Mouse (Mus musculus): Measurements from ENCODE around the gene Hapln1. TPM values are rescaled to one million over a fixed set of nuclear protein-coding genes. Genes with fewer than 3 reads are reported as not detected.

Hapln1 gene
- polyA plus RNA-seq, 1 experiment from 2014 or later: 9.5 TPM

DNA sequence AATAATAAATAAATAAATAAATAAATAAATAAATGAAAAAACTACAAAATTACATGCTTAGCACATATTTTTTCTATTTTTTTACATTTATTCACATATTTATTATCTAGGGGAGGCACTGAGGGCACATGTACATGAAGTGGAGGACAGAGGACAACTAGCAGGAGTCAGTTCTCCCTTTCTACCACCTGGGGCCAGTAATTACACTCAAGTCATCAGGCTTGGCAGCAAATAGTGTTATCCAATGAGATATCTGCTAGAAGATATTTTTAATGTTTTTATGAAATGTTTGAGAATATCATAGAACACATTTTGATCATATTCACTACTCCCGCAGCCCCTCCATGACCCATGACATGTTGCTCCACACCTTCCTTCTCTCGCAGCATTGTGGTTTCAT lies 39.5 kb downstream of the Hapln1 start:
- WGBS: 95% methylated on average over 2 of the region's 2 CpGs
- Histone ChIP-seq H3K27me3 (ENCODE audit: control insufficient read depth, insufficient read depth, low read length) (no peaks in the 10 kb centered on the region), H3K27ac (replicated peaks; ENCODE audit: low read depth, low read length) (no peak overlapping the region), H3K9ac (replicated peaks; ENCODE audit: low read length) (no peak overlapping the region), H3K4me1 (ENCODE audit: control insufficient read depth, insufficient read depth, low read length) (no peaks in the 10 kb centered on the region), H3K9me3 (replicated peaks; ENCODE audit: control insufficient read depth, low read length) (no peaks in the 10 kb centered on the region), H3K36me3 (replicated peaks; ENCODE audit: control insufficient read depth, insufficient read depth, low read depth, low read length) (no peaks in the 10 kb centered on the region), H3K4me2 (ENCODE audit: low read depth, low read length) (no peak overlapping the region), H3K4me3 (ENCODE audit: low read depth, low read length) (no peak overlapping the region)
- DNase-seq (ENCODE audit: low spot score) (no peak), ATAC-seq (replicated peaks; ENCODE audit: insufficient number of reproducible peaks, low FRiP score, low TSS enrichment, low read depth) (no peak)

DNA sequence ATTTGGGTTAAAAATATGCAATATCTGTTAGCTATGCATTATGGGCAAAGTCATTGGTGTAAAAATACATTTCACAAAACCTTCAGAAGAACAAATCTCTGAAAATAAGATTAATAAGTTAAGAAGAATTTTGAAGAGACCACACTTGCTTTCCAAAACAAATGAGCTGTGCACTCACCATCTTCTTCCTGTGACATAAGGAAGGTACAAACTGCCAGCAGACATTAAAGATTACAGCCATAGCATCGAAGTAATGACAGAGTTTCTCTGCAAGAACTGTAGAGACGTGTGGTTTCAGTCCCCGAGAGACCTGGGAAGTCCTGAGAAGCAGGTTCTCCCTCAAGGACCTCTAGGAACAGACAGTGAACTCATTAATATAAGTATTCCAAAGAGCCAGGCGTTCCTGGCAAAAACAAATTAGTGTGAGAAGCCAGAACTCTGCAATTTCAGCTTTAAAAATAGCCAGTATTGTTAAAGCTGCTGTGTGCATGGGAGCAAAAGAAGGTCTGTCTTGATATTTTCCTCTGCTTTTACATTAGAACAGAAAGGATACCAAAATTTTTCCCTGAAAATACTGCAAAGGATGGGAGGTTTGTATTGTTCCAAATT lies 43.6 kb downstream of the Hapln1 start:
- no peaks in the 10 kb centered on the region for H3K9me3 ChIP-seq (replicated peaks; ENCODE audit: control insufficient read depth, low read length)
- ATAC-seq (replicated peaks; ENCODE audit: insufficient number of reproducible peaks, low FRiP score, low TSS enrichment, low read depth) (no peak), DNase-seq (ENCODE audit: low spot score) (no peak)
- no peaks in the 10 kb centered on the region for H3K36me3 ChIP-seq (replicated peaks; ENCODE audit: control insufficient read depth, insufficient read depth, low read depth, low read length)
- no peak overlapping the region for H3K9ac ChIP-seq (replicated peaks; ENCODE audit: low read length)
- no peak overlapping the region for H3K4me3 ChIP-seq (ENCODE audit: low read depth, low read length)
- no peaks in the 10 kb centered on the region for H3K27me3 ChIP-seq (ENCODE audit: control insufficient read depth, insufficient read depth, low read length)
- no peak overlapping the region for H3K4me2 ChIP-seq (ENCODE audit: low read depth, low read length)
- no peak overlapping the region for H3K27ac ChIP-seq (replicated peaks; ENCODE audit: low read depth, low read length)
- no peaks in the 10 kb centered on the region for H3K4me1 ChIP-seq (ENCODE audit: control insufficient read depth, insufficient read depth, low read length)
- WGBS: 68% methylated on average over 4 of the region's 4 CpGs

DNA sequence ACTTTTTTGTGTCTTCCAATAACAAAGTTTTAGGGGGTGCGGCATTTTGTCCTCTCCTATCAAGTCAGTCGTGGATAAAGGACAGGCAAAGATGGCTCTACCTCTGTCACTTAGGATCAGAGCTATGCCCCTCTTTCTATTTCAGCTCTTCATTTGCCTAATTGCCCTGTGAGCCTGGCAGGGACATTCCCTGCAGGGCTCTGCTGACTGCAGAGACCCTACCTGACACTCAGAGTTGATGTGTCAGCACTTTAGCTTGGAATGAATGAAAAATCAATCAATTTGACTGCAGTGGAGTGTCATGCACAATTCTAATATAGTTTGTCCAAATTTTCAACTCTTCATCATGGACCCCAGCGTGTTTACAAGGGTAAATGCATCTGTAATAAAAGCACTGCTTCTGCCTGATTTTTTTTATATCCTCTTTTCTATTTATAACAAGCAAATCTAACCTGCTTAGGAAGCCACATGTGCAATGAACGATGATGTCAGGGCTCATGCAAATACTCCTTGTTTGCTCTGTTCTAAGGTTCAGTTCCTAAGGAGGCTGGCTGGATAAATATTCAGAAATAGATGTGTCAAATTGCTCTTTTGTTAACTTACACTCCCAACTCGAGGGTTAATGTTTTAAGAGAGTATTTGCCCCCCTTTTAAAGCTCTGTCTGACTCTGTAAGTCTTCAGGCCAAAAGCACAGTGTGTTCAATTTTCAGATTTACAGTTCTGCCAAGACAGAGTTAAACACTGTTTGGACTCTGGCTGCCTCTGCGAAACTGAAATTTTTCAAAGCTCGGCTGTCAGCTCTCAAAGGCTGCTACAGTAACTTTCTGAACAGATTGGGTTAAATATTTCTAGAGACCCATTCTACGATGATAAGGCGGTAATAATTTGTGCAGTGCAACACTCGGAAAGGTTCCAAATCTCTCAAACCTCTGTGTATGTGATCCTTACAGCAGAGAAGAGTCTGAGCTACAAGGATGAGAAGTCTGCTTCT lies 44.4 kb downstream of the Hapln1 start:
- Histone ChIP-seq H3K4me3 (ENCODE audit: low read depth, low read length) (no peak overlapping the region), H3K9me3 (replicated peaks; ENCODE audit: control insufficient read depth, low read length) (no peaks in the 10 kb centered on the region), H3K9ac (replicated peaks; ENCODE audit: low read length) (no peak overlapping the region), H3K27me3 (ENCODE audit: control insufficient read depth, insufficient read depth, low read length) (no peaks in the 10 kb centered on the region), H3K27ac (replicated peaks; ENCODE audit: low read depth, low read length) (no peak overlapping the region), H3K4me2 (ENCODE audit: low read depth, low read length) (no peak overlapping the region), H3K36me3 (replicated peaks; ENCODE audit: control insufficient read depth, insufficient read depth, low read depth, low read length) (no peaks in the 10 kb centered on the region), H3K4me1 (ENCODE audit: control insufficient read depth, insufficient read depth, low read length) (no peaks in the 10 kb centered on the region)
- 71% methylated on average over 10 of the region's 10 CpGs for WGBS
- DNase-seq (ENCODE audit: low spot score) (no peak), ATAC-seq (replicated peaks; ENCODE audit: insufficient number of reproducible peaks, low FRiP score, low TSS enrichment, low read depth) (no peak)

DNA sequence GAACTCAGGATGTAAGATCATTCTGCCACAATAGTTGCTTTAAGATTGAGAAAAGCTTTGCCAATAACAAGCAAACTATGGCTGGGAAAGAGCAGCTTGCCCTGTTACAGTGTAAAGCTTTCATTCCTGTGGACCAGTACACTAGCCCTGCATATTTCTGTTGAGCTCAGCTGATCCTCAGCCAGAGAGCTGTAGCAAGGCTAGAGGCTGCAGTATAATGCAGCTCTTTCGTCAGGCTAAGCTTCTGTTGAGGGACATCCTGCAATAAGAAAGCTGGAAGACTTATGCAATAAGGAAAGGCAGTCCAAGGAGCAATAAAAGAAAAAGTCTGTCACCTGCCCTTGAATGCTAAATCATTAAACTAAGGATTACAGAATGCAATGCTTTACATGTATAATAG lies 45.5 kb downstream of the Hapln1 start:
- Histone ChIP-seq H3K9me3 (replicated peaks; ENCODE audit: control insufficient read depth, low read length) (no peaks in the 10 kb centered on the region), H3K9ac (replicated peaks; ENCODE audit: low read length) (no peak overlapping the region), H3K4me1 (ENCODE audit: control insufficient read depth, insufficient read depth, low read length) (no peaks in the 10 kb centered on the region), H3K36me3 (replicated peaks; ENCODE audit: control insufficient read depth, insufficient read depth, low read depth, low read length) (no peaks in the 10 kb centered on the region), H3K4me3 (ENCODE audit: low read depth, low read length) (no peak overlapping the region), H3K4me2 (ENCODE audit: low read depth, low read length) (no peak overlapping the region), H3K27me3 (ENCODE audit: control insufficient read depth, insufficient read depth, low read length) (no peaks in the 10 kb centered on the region), H3K27ac (replicated peaks; ENCODE audit: low read depth, low read length) (no peak overlapping the region)
- ATAC-seq (replicated peaks; ENCODE audit: insufficient number of reproducible peaks, low FRiP score, low TSS enrichment, low read depth) (no peak), DNase-seq (ENCODE audit: low spot score) (no peak)
- WGBS: 72% methylated on average over 1 of the region's 1 CpGs

DNA sequence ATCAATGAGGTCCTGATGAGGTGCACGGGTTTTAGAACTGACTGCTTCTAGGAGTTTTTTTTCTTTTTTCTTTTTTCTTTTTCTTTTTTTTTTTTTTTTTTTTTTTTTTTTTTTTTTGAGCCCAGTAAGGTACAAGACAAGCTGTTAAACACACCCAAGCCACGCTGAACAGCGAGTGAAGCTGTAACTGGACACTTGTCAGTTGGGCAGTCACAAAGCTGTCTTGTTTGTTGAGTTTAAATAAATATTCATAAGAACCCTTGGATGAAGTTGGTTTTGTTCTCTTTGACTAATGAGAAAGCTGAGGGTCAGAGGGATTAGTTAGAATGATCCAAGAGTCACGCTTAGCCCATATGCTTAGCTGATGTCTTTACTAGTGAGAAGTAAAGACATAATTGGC lies 55.5 kb downstream of the Hapln1 start:
- no peak overlapping the region for H3K9ac ChIP-seq (replicated peaks; ENCODE audit: low read length)
- DNase-seq (ENCODE audit: low spot score): no peak
- 75% methylated on average over 4 of the region's 4 CpGs for WGBS

DNA sequence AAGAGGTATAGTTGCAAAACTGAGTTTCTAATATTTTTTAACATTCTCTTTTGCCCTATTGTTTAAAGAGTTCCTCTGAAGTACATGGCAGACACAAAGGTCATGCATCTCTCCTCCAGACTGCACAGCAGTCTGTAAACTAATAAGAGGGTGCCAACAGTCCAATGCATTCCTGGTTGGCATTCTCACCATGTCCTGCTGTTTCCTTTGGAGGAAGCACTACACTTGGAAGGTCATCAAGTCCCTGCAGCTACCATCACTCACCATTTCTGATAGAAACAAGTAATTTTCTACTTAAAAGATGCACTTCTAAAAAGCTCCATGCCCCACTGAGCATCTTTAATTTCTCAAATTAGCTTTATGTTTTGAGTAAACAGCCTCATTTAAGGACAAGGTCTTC lies 57.8 kb downstream of the Hapln1 start:
- no peaks in the 10 kb centered on the region for H3K36me3 ChIP-seq (replicated peaks; ENCODE audit: control insufficient read depth, insufficient read depth, low read depth, low read length)
- no peak overlapping the region for H3K4me3 ChIP-seq (ENCODE audit: low read depth, low read length)
- ATAC-seq (replicated peaks; ENCODE audit: insufficient number of reproducible peaks, low FRiP score, low TSS enrichment, low read depth): no peak
- no peaks in the 10 kb centered on the region for H3K27me3 ChIP-seq (ENCODE audit: control insufficient read depth, insufficient read depth, low read length)
- DNase-seq (ENCODE audit: low spot score): no peak
- H3K27ac ChIP-seq (replicated peaks; ENCODE audit: low read depth, low read length): no peak overlapping the region
- H3K4me1 ChIP-seq (ENCODE audit: control insufficient read depth, insufficient read depth, low read length): no peaks in the 10 kb centered on the region
- no peak overlapping the region for H3K9ac ChIP-seq (replicated peaks; ENCODE audit: low read length)
- no peaks in the 10 kb centered on the region for H3K9me3 ChIP-seq (replicated peaks; ENCODE audit: control insufficient read depth, low read length)
- no peak overlapping the region for H3K4me2 ChIP-seq (ENCODE audit: low read depth, low read length)

More for the DNA sequence above, 55.5 kb downstream of the Hapln1 start:
- no peak overlapping the region for H3K27ac ChIP-seq (replicated peaks; ENCODE audit: low read depth, low read length)
- ATAC-seq (replicated peaks; ENCODE audit: insufficient number of reproducible peaks, low FRiP score, low TSS enrichment, low read depth): no peak
- no peaks in the 10 kb centered on the region for H3K4me1 ChIP-seq (ENCODE audit: control insufficient read depth, insufficient read depth, low read length)
- no peak overlapping the region for H3K4me2 ChIP-seq (ENCODE audit: low read depth, low read length)
- H3K27me3 ChIP-seq (ENCODE audit: control insufficient read depth, insufficient read depth, low read length): no peaks in the 10 kb centered on the region
- H3K4me3 ChIP-seq (ENCODE audit: low read depth, low read length): no peak overlapping the region
- no peaks in the 10 kb centered on the region for H3K9me3 ChIP-seq (replicated peaks; ENCODE audit: control insufficient read depth, low read length)
- H3K36me3 ChIP-seq (replicated peaks; ENCODE audit: control insufficient read depth, insufficient read depth, low read depth, low read length): no peaks in the 10 kb centered on the region

DNA sequence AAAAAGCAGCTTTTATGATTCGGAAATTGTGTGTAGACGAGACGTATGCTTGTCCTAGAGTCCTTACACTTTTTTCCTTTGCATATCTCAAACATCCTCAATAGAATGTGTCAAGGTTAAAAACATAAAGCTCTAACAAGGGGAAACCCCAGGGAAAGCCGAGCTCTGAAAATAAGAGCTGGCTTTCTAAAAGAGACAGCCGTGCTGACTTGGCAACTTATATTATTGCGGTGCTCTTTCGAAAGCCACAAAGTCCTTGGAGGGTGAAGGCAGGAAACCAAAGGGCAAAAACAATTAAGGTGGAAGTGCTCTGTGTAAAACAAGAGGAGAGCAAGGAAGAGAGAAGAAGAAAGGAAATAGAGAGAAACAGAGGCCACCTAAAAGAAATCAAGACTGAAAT lies 60.9 kb downstream of the Hapln1 start:
- H3K9me3 ChIP-seq (replicated peaks; ENCODE audit: control insufficient read depth, low read length): no peaks in the 10 kb centered on the region
- no peak overlapping the region for H3K9ac ChIP-seq (replicated peaks; ENCODE audit: low read length)
- DNase-seq (ENCODE audit: low spot score) (no peak), ATAC-seq (replicated peaks; ENCODE audit: insufficient number of reproducible peaks, low FRiP score, low TSS enrichment, low read depth) (no peak)
- H3K4me2 ChIP-seq (ENCODE audit: low read depth, low read length): no peak overlapping the region
- H3K27me3 ChIP-seq (ENCODE audit: control insufficient read depth, insufficient read depth, low read length): no peaks in the 10 kb centered on the region
- no peaks in the 10 kb centered on the region for H3K36me3 ChIP-seq (replicated peaks; ENCODE audit: control insufficient read depth, insufficient read depth, low read depth, low read length)
- H3K4me3 ChIP-seq (ENCODE audit: low read depth, low read length): no peak overlapping the region
- WGBS: 63% methylated on average over 7 of the region's 7 CpGs
- no peaks in the 10 kb centered on the region for H3K4me1 ChIP-seq (ENCODE audit: control insufficient read depth, insufficient read depth, low read length)
- no peak overlapping the region for H3K27ac ChIP-seq (replicated peaks; ENCODE audit: low read depth, low read length)

DNA sequence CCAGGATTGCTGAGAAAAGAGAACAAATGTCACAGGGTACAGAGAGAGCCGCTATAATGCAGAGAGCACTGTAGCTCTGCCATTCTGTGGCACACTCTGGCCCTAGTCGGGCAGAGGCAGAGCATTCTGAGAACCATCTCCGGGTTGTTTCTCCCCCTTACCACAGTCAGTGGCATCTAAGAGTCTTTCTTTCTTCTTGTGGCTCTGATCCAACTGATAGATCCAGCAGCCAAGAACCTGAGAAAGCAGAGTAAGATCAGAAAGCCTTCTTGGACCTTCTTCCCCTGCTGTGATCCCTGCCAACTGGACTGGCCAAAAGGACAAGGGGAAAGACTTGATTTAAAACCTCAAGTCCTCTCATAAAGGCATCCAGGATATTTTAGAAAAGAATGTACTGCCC lies 63.7 kb downstream of the Hapln1 start:
- WGBS: 84% methylated on average over 3 of the region's 3 CpGs
- ATAC-seq (replicated peaks; ENCODE audit: insufficient number of reproducible peaks, low FRiP score, low TSS enrichment, low read depth): no peak

More for the DNA sequence above, 63.7 kb downstream of the Hapln1 start:
- Histone ChIP-seq H3K9ac (replicated peaks; ENCODE audit: low read length) (no peak overlapping the region), H3K27ac (replicated peaks; ENCODE audit: low read depth, low read length) (no peak overlapping the region), H3K4me3 (ENCODE audit: low read depth, low read length) (no peak overlapping the region), H3K36me3 (replicated peaks; ENCODE audit: control insufficient read depth, insufficient read depth, low read depth, low read length) (no peaks in the 10 kb centered on the region), H3K27me3 (ENCODE audit: control insufficient read depth, insufficient read depth, low read length) (no peaks in the 10 kb centered on the region), H3K9me3 (replicated peaks; ENCODE audit: control insufficient read depth, low read length) (no peaks in the 10 kb centered on the region), H3K4me2 (ENCODE audit: low read depth, low read length) (no peak overlapping the region), H3K4me1 (ENCODE audit: control insufficient read depth, insufficient read depth, low read length) (no peaks in the 10 kb centered on the region)
- no peak for DNase-seq (ENCODE audit: low spot score)
